Mouse (Mus musculus) MEL (cell line): ENCODE results near the gene Afg3l1. TPM values are rescaled to one million over a fixed set of nuclear protein-coding genes. Genes with fewer than 3 reads are reported as not detected.
"Not testable (repeated sequence)": the region's sequence is repeated elsewhere in the genome, so short reads cannot be mapped to it uniquely, and the experiment has no call there.

Experiments used
- DNase-seq: peaks from one replicate; pipeline ENCODE4 v3.0.0; 2011; ENCODE audit warnings: low read depth, low spot score
- H3K27ac ChIP-seq: 2 replicates; pipeline ENCODE4 v1.5.1; 2012; ENCODE audit warnings: low read depth, mild to moderate bottlenecking, control low read depth, low read length, moderate library complexity; ENCODE audit not compliant: control insufficient read depth
- H3K27me3 ChIP-seq, 2 experiments: fragments of 150-350 bp in 1 of 2; sonication (generic) in 1 of 2; 2 replicates each; pipeline ENCODE4 v1.6.1; 2012; ENCODE audit warnings: low read length in 2 of 2, mild to moderate bottlenecking in 2 of 2, improper control_type of control experiment in 1 of 2, moderate library complexity in 1 of 2; ENCODE audit not compliant: insufficient read depth in 2 of 2, control insufficient read depth in 1 of 2
- H3K36me3 ChIP-seq, 2 experiments: 2 replicates each; pipeline ENCODE4 v1.6.1; 2012 to 2014; ENCODE audit warnings: low read length in 2 of 2, improper control_type of control experiment in 1 of 2, inconsistent platforms in 1 of 2, mild to moderate bottlenecking in 1 of 2; ENCODE audit not compliant: insufficient read depth in 2 of 2, control insufficient read depth in 1 of 2
- H3K4me1 ChIP-seq, 2 experiments: fragments of 150-350 bp in 1 of 2; sonication (generic) in 1 of 2; 2 replicates each; pipeline ENCODE4 v1.6.1; 2012; ENCODE audit warnings: low read length in 2 of 2, improper control_type of control experiment in 1 of 2, mild to moderate bottlenecking in 1 of 2; ENCODE audit not compliant: insufficient read depth in 2 of 2, control insufficient read depth in 1 of 2
- H3K4me3 ChIP-seq, 2 experiments: fragments of 150-350 bp in 1 of 2; sonication (generic) in 1 of 2; 2 replicates each; pipeline ENCODE4 v1.5.1; 2012; ENCODE audit warnings: low read depth in 2 of 2, low read length in 2 of 2, mild to moderate bottlenecking in 2 of 2, moderate library complexity in 2 of 2, control low read depth in 1 of 2, improper control_type of control experiment in 1 of 2; ENCODE audit not compliant: control insufficient read depth in 1 of 2, insufficient read depth in 1 of 2
- H3K79me2 ChIP-seq: 2 replicates; pipeline ENCODE4 v1.6.1; 2012; ENCODE audit warnings: mild to moderate bottlenecking, low read length, moderate library complexity; ENCODE audit not compliant: control insufficient read depth, poor library complexity, insufficient read depth
- H3K9ac ChIP-seq: 2 replicates; pipeline ENCODE4 v1.6.1; 2012; ENCODE audit warnings: low read depth, mild to moderate bottlenecking, control low read depth, low read length, moderate library complexity; ENCODE audit not compliant: control insufficient read depth, poor library complexity, severe bottlenecking
- H3K9me3 ChIP-seq: fragments of 150-350 bp; sonication (generic); replicated peaks from 2 replicates; pipeline ENCODE4 v1.6.1; 2012; ENCODE audit warnings: mild to moderate bottlenecking, low read length, improper control_type of control experiment, moderate library complexity; ENCODE audit not compliant: insufficient read depth
- CHD1 ChIP-seq: IDR thresholded peaks from 2 replicates; pipeline ENCODE4 v1.6.1; 2012; ENCODE audit warnings: low read depth, mild to moderate bottlenecking, inconsistent platforms, low read length, improper control_type of control experiment
- CHD2 ChIP-seq: IDR thresholded peaks from 2 replicates; pipeline ENCODE4 v1.6.1; 2011; ENCODE audit warnings: low read length, improper control_type of control experiment
- CTCF ChIP-seq, 3 experiments: IDR thresholded peaks in 2 of 3; conservative IDR thresholded peaks in 1 of 3; 2 replicates each; pipeline ENCODE4 v1.5.1; 2011 to 2012; ENCODE audit warnings: low read length in 3 of 3, low read depth in 2 of 3, mild to moderate bottlenecking in 2 of 3, improper control_type of control experiment in 1 of 3, inconsistent platforms in 1 of 3, mixed read lengths in 1 of 3, moderate library complexity in 1 of 3; ENCODE audit not compliant: control insufficient read depth in 1 of 3, insufficient read depth in 1 of 3, poor library complexity in 1 of 3, severe bottlenecking in 1 of 3
- ELF1 ChIP-seq: IDR thresholded peaks from 2 replicates; pipeline ENCODE4 v1.6.1; 2014; ENCODE audit warnings: low read depth, mild to moderate bottlenecking, inconsistent platforms, low read length, improper control_type of control experiment, moderate library complexity
- EP300 ChIP-seq, 2 experiments: IDR thresholded peaks; 2 replicates each; pipeline ENCODE4 v1.6.1; 2011; ENCODE audit warnings: improper control_type of control experiment in 2 of 2, low read length in 2 of 2, low read depth in 1 of 2, mild to moderate bottlenecking in 1 of 2
- ETS1 ChIP-seq: IDR thresholded peaks from 2 replicates; pipeline ENCODE4 v1.6.1; 2012; ENCODE audit warnings: low read depth, mild to moderate bottlenecking, inconsistent platforms, low read length, improper control_type of control experiment, moderate library complexity
- GABPA ChIP-seq: IDR thresholded peaks from 2 replicates; pipeline ENCODE4 v1.6.1; 2012; ENCODE audit warnings: low read depth, mild to moderate bottlenecking, inconsistent platforms, low read length, improper control_type of control experiment, moderate library complexity
- GATA1 ChIP-seq: IDR thresholded peaks from 2 replicates; pipeline ENCODE4 v1.6.1; 2011; ENCODE audit warnings: low read depth, low read length, improper control_type of control experiment
- HCFC1 ChIP-seq: IDR thresholded peaks from 2 replicates; pipeline ENCODE4 v1.6.1; 2012; ENCODE audit warnings: low read depth, mild to moderate bottlenecking, inconsistent platforms, low read length, improper control_type of control experiment, moderate library complexity
- JUND ChIP-seq: IDR thresholded peaks from 2 replicates; pipeline ENCODE4 v1.6.1; 2011; ENCODE audit warnings: low read depth, mild to moderate bottlenecking, improper control_type of control experiment, low read length
- KAT2A ChIP-seq: conservative IDR thresholded peaks from 2 replicates; pipeline ENCODE4 v1.6.1; 2012; ENCODE audit warnings: low read depth, low read length, improper control_type of control experiment, inconsistent platforms
- MAFK ChIP-seq: IDR thresholded peaks from 2 replicates; pipeline ENCODE4 v1.6.1; 2011; ENCODE audit warnings: low read depth, mild to moderate bottlenecking, low read length, improper control_type of control experiment, borderline replicate concordance
- MAZ ChIP-seq: IDR thresholded peaks from 2 replicates; pipeline ENCODE4 v1.6.1; 2012; ENCODE audit warnings: low read depth, mild to moderate bottlenecking, inconsistent platforms, low read length, improper control_type of control experiment
- MXI1 ChIP-seq: IDR thresholded peaks from 2 replicates; pipeline ENCODE4 v1.6.1; 2011; ENCODE audit warnings: mild to moderate bottlenecking, low read depth, low read length, improper control_type of control experiment
- MYB ChIP-seq: IDR thresholded peaks from 2 replicates; pipeline ENCODE4 v1.6.1; 2011; ENCODE audit warnings: mild to moderate bottlenecking, low read depth, low read length, improper control_type of control experiment
- MYC ChIP-seq: IDR thresholded peaks from 2 replicates; pipeline ENCODE4 v1.6.1; 2011; ENCODE audit warnings: low read depth, mild to moderate bottlenecking, low read length, improper control_type of control experiment, moderate library complexity
- NELFE ChIP-seq: IDR thresholded peaks from 2 replicates; pipeline ENCODE4 v1.6.1; 2011; ENCODE audit warnings: low read depth, low read length, improper control_type of control experiment
- NRF1 ChIP-seq: IDR thresholded peaks from 2 replicates; pipeline ENCODE4 v1.6.1; 2014; ENCODE audit warnings: low read depth, mild to moderate bottlenecking, inconsistent platforms, low read length, improper control_type of control experiment, moderate library complexity; ENCODE audit not compliant: poor library complexity, insufficient read depth, severe bottlenecking
- POLR2A ChIP-seq, 2 experiments: IDR thresholded peaks; 2 replicates each; pipeline ENCODE4 v1.6.1; 2011 to 2012; ENCODE audit warnings: low read length in 2 of 2, mild to moderate bottlenecking in 2 of 2, control low read depth in 1 of 2, improper control_type of control experiment in 1 of 2, low read depth in 1 of 2, moderate library complexity in 1 of 2; ENCODE audit not compliant: control insufficient read depth in 1 of 2, insufficient read depth in 1 of 2, poor library complexity in 1 of 2
- POLR2AphosphoS2 ChIP-seq: IDR thresholded peaks from 2 replicates; pipeline ENCODE4 v1.6.1; 2011; ENCODE audit warnings: low read length, improper control_type of control experiment
- POLR2AphosphoS5 ChIP-seq: IDR thresholded peaks from 2 replicates; pipeline ENCODE4 v1.6.1; 2012; ENCODE audit warnings: low read depth, borderline replicate concordance, mild to moderate bottlenecking, inconsistent platforms, low read length, moderate library complexity, mixed read lengths
- RAD21 ChIP-seq: IDR thresholded peaks from 2 replicates; pipeline ENCODE4 v1.6.1; 2011; ENCODE audit warnings: mild to moderate bottlenecking, low read depth, low read length, improper control_type of control experiment
- RCOR1 ChIP-seq: IDR thresholded peaks from 2 replicates; pipeline ENCODE4 v1.6.1; 2012; ENCODE audit warnings: low read depth, mild to moderate bottlenecking, inconsistent platforms, low read length, improper control_type of control experiment
- SIN3A ChIP-seq: IDR thresholded peaks from 2 replicates; pipeline ENCODE4 v1.6.1; 2012; ENCODE audit warnings: low read length, improper control_type of control experiment, inconsistent platforms
- TAL1 ChIP-seq: IDR thresholded peaks from 2 replicates; pipeline ENCODE4 v1.6.1; 2012; ENCODE audit warnings: mild to moderate bottlenecking, inconsistent platforms, low read length, moderate library complexity, mixed read lengths
- TBP ChIP-seq: IDR thresholded peaks from 2 replicates; pipeline ENCODE4 v1.8.0; 2011; ENCODE audit warnings: low read depth, low read length, improper control_type of control experiment
- TCF12 ChIP-seq: IDR thresholded peaks from 2 replicates; pipeline ENCODE4 v1.6.1; 2014; ENCODE audit warnings: low read depth, mild to moderate bottlenecking, inconsistent platforms, low read length, improper control_type of control experiment, moderate library complexity
- UBTF ChIP-seq: IDR thresholded peaks from 2 replicates; pipeline ENCODE4 v1.6.1; 2012; ENCODE audit warnings: low read depth, mild to moderate bottlenecking, inconsistent platforms, low read length, improper control_type of control experiment, moderate library complexity, borderline replicate concordance; ENCODE audit not compliant: insufficient read depth
- USF1 ChIP-seq: IDR thresholded peaks from 2 replicates; pipeline ENCODE4 v1.6.1; 2014; ENCODE audit warnings: low read depth, mild to moderate bottlenecking, inconsistent platforms, low read length, improper control_type of control experiment, moderate library complexity
- USF2 ChIP-seq, 2 experiments: IDR thresholded peaks; 2 replicates each; pipeline ENCODE4 v1.6.1; 2011 to 2012; ENCODE audit warnings: improper control_type of control experiment in 2 of 2, low read length in 2 of 2, borderline replicate concordance in 1 of 2, inconsistent platforms in 1 of 2, low read depth in 1 of 2, mild to moderate bottlenecking in 1 of 2; ENCODE audit not compliant: insufficient read depth in 1 of 2
- ZMIZ1 ChIP-seq: IDR thresholded peaks from 2 replicates; pipeline ENCODE4 v1.6.1; 2012; ENCODE audit warnings: low read depth, mild to moderate bottlenecking, inconsistent platforms, low read length, improper control_type of control experiment, moderate library complexity
- ZNF384 ChIP-seq: IDR thresholded peaks from 2 replicates; pipeline ENCODE4 v1.6.1; 2012; ENCODE audit warnings: low read depth, mild to moderate bottlenecking, inconsistent platforms, low read length, improper control_type of control experiment
- polyA plus RNA-seq, 2 experiments: library from polyadenylated mRNA; stranded (reverse) in 1 of 2; unstranded in 1 of 2; fragments of >175 nt in 1 of 2; fragments of >200 nt in 1 of 2; gene quantifications; 2 replicates each; pipeline versions ENCODE4 v1.2.1 to v1.2.4; 2012; ENCODE audit warnings: low replicate concordance in 2 of 2, low read depth in 1 of 2; ENCODE audit not compliant: insufficient read length in 2 of 2, insufficient read depth in 1 of 2, missing spikeins in 1 of 2
- total RNA-seq: library from RNA; depleted of rRNA; stranded (reverse); fragments of 300-350 nt; gene quantifications from 2 replicates; pipeline ENCODE4 v1.2.3, GENCODE M21; 2012

Gene Afg3l1
- total and polyA plus RNA-seq, 3 experiments: 27.5 to 68.4 TPM; not detected in 1

DNA sequence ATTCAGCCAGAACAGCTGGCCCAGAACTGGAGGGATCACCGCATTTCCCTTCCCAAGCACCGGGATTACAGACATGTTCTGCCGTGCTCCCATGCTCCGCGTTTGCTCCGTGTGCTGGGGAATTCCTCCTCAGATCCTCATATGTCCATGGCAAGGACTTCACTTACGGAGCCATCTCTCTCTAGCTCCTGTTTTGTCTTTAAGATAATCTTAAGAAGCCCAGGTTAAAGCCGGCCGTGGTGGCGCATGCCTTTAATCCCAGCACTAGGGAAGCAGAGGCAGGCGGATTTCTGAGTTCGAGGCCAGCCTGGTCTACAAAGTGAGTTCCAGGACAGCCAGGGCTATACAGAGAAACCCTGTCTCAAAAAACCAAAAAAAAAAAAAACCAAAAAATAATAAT is 26.0 kb upstream of the Afg3l1 start:
- H3K27me3 ChIP-seq, DNase-seq, H3K9me3 ChIP-seq, H3K4me3 ChIP-seq, H3K9ac ChIP-seq, H3K79me2 ChIP-seq: not testable (repeated sequence)
- H3K36me3 ChIP-seq: peaks cover 0 to 36% of the 10 kb centered on the region in 2 experiments; a peak in 3 of 4 replicates
- H3K27ac ChIP-seq: peak overlapping the region; percentile 84
- TF ChIP-seq TBP: peak; percentile 93
- peaks cover 13 to 36% of the 10 kb centered on the region in 2 experiments for H3K4me1 ChIP-seq

GRCm38 (mm10) chr8:123452149-123452548 is 25.6 kb upstream of the Afg3l1 start:
- Histone ChIP-seq H3K36me3 (peaks cover 0 to 36% of the 10 kb centered on the region in 2 experiments; a peak in 3 of 4 replicates), H3K27ac (peak overlapping the region; percentile 84), H3K4me1 (peaks cover 13 to 36% of the 10 kb centered on the region in 2 experiments), H3K79me2 (no peaks in the 10 kb centered on the region), H3K9ac (no peak overlapping the region), H3K4me3 (no peak overlapping the region), H3K9me3 (no peaks in the 10 kb centered on the region), H3K27me3 (no peaks in the 10 kb centered on the region)
- peak; percentile 88 for DNase-seq
- TF ChIP-seq RAD21: no peak
- peak; percentile 52; the same call in 1 of the 2 replicates for TF ChIP-seq ZNF384
- TF ChIP-seq KAT2A: no peak
- no peak for TF ChIP-seq POLR2A (IDR thresholded peaks at IDR 0.05; ENCODE audit: control insufficient read depth in 1 of 2, insufficient read depth in 1 of 2, low read depth in 1 of 2, low read length in 2 of 2, poor library complexity in 1 of 2)
- TF ChIP-seq RCOR1: peak; percentile 99
- no peak for TF ChIP-seq USF2 (IDR thresholded peaks at IDR 0.05; ENCODE audit: borderline replicate concordance in 1 of 2, insufficient read depth in 1 of 2, low read depth in 1 of 2, low read length in 2 of 2)
- no peak for TF ChIP-seq JUND
- no peak for TF ChIP-seq NELFE
- TF ChIP-seq POLR2AphosphoS2: 0 out of 2 replicates have a peak, but pooled peaks have one; percentile 42
- TF ChIP-seq CTCF (IDR thresholded peaks at IDR 0.05 in 2 of 3, conservative IDR thresholded peaks at IDR 0.05 in 1 of 3; ENCODE audit: control insufficient read depth in 1 of 3, insufficient read depth in 1 of 3, low read depth in 2 of 3, low read length in 3 of 3, poor library complexity in 1 of 3, severe bottlenecking in 1 of 3): no peak
- TF ChIP-seq MYB: peak; percentile 92
- peak; percentile 66; the same call in 1 of the 2 replicates for TF ChIP-seq MAFK
- no peak for TF ChIP-seq NRF1
- TF ChIP-seq UBTF: no peak
- TF ChIP-seq HCFC1: peak; percentile 45
- TF ChIP-seq POLR2AphosphoS5: no peak
- TF ChIP-seq CHD2: no peak
- TF ChIP-seq TCF12: peak; percentile 95
- TF ChIP-seq CHD1: no peak
- peak; percentile 81; the same call in 1 of the 2 replicates for TF ChIP-seq SIN3A
- no peak for TF ChIP-seq GABPA
- no peak for TF ChIP-seq MXI1
- TF ChIP-seq ETS1: peak; percentile 98
- no peak for TF ChIP-seq MAZ
- 0 out of 2 replicates have a peak, but pooled peaks have one; percentile 23 for TF ChIP-seq ELF1
- TF ChIP-seq EP300 (IDR thresholded peaks at IDR 0.05; ENCODE audit: low read depth in 1 of 2, low read length in 2 of 2): peak; percentile 90 to 95
- no peak for TF ChIP-seq USF1
- no peak for TF ChIP-seq TBP
- TF ChIP-seq TAL1: peak; percentile 83
- peak; percentile 48; the same call in 1 of the 2 replicates for TF ChIP-seq MYC
- TF ChIP-seq GATA1: peak; percentile 85
- no peak for TF ChIP-seq ZMIZ1
